Mouse (Mus musculus): Measurements from ENCODE around the gene Col26a1. TPM values are rescaled to one million over a fixed set of nuclear protein-coding genes. Genes with fewer than 3 reads are reported as not detected.

The Col26a1 gene
- polyA plus RNA-seq (2017; shearing (Covaris generic)): not detected

DNA sequence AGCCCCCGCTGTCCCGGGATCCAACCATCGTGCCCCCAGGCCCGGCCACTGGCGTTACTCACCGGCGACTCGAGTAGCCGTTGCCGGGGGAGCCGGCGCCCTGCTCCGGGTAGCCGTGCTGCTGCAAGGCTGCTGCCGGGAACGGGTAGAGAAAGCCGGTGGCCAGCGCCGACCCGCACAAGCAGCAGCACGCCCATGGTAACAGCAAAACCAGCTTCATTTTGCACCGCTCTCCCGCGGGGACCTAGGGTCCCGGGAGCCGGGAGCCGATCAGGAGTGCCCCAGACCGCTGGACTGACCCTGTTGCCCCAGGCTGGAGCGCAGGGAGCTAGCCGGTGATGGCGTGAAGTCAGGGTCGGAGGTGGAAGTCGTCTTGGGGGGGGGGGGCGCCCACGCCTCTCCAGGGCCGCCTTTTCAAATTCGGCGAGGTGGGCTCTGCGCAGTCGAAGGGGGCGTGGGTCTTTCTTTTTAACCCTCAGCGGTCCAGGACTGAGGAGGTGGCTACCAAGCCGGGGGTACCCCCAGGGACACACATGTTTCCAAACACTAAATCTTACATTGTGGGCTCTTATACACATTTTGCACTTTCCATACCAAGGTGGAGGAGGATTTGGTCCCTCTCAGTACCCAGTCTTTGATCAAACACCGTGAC is at the start of gene Col26a1:
Gene Col26a1, minus strand, starts transcription at position 422 of the 652 bp plus-strand sequence.

DNA sequence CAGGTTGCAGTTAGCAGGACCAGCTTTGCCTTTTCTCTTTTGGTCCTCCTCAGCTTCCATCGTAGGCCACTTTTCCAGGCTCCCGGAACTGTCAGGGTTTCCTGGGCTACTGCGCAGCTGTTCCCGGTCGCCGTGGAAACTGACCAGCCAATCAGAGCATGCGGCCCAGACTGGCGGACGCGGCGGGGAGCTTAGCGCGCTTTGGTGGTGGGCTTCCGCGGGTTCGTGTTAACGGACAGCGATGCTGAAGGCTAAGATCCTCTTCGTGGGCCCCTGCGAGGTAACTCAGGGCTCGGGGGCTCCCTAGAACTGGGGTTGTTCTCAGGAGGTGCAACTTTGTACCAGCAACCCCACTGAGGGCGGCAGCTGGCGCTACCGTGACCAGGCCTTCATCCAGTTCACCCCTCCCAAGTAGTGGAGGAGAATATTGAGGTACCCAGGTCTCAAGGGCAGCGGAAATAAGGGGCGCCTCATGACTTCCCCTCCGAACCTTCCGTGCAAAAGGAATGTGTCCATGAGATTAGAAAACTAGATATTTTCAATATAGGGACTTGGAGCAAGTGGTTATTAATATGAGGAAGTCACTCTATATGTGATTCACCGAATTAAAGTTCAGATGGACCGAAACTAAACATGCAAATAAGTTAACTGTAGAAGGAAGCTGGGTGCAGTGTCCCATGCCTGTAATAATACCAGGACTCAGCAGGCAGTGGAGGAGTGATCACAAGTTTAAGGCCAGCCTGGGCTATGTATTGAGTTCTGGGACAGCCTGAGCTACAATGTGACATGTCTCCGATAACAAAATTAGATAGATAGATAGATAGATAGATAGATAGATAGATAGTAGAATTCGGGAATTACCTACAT is 25.2 kb upstream of the Col26a1 start, which contains the start of gene Ift22:
Gene Ift22, plus strand, starts transcription at position 160 of the 867 bp plus-strand sequence.

DNA sequence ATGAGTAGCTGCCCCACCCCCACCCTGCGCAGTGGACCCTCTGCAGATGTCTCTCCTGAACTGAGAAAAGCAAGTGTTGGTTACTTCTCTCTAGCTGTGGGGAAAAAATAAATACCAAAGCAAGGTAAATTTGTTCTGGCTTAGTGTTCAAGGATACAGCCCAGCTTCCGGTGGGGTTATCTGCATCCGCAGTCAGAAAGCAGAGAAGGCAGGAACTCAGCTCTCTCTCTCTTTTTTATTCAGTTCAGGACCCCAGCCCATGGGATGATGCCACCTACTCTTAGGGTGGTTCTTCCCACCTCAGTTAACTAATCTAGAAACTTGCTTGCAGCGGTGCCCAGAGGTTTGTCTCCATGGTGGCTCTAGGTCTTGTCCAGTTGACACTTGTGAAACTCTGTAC is 190.2 kb downstream of the Col26a1 start, which contains the start of gene Myl10:
Gene Myl10, plus strand, starts transcription at position 363 of the 400 bp plus-strand sequence.

Other genes with a start within 250 kb of the Col26a1 start
- 0.81 TPM for gene Myl10, start 190.1 kb downstream of the Col26a1 start, polyA plus RNA-seq (2017; shearing (Covaris generic))
- gene Ift22, start 24.9 kb upstream of the Col26a1 start, polyA plus RNA-seq (2017; shearing (Covaris generic)): 2.0 TPM
- 165 TPM for gene Fis1, start 70.1 kb upstream of the Col26a1 start, polyA plus RNA-seq (2017; shearing (Covaris generic))
- not detected for gene Cldn15, start 83.4 kb upstream of the Col26a1 start, polyA plus RNA-seq (2017; shearing (Covaris generic))
- gene Plod3, start 103.8 kb upstream of the Col26a1 start, polyA plus RNA-seq (2017; shearing (Covaris generic)): 7.0 TPM
- gene Znhit1, start 104.8 kb upstream of the Col26a1 start, polyA plus RNA-seq (2017; shearing (Covaris generic)): 25.7 TPM
- gene Vgf, start 143.2 kb upstream of the Col26a1 start, polyA plus RNA-seq (2017; shearing (Covaris generic)): not detected
- gene Ap1s1, start 162.9 kb upstream of the Col26a1 start, polyA plus RNA-seq (2017; shearing (Covaris generic)): 31.1 TPM
- gene Serpine1, start 189.1 kb upstream of the Col26a1 start, polyA plus RNA-seq (2017; shearing (Covaris generic)): not detected
- 8.8 TPM for gene Trim56, start 233.0 kb upstream of the Col26a1 start, polyA plus RNA-seq (2017; shearing (Covaris generic))

All from naive thymus-derived CD4-positive, alpha-beta T cell, adult 5 months (primary cell).